ENCODE assay signal across 8 mouse cellular contexts in the genomic region with DNA sequence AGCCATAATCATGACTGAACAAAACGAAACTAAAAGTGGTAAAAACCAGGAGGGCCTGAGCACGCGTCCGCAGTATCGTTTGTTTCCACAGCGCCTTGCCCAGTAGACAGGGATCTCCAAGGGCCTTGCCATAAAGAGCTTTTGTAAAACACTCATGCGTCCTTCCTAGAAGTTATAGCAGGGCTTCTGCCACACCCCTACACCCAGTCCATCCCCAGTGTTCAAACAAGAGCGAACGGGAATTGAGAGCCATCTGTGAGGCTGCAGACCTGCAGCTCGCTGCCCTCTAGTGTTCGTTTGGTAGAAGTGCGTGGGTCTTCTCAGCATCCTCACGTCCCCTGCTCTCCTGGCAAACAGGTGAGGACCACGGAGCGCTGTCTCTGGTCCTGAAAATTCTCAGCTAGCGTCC. TPM values are rescaled to one million over a fixed set of nuclear protein-coding genes. Genes with fewer than 3 reads are reported as not detected.
A peak's percentile ranks its signal among the peaks of the same experiment; 100 is the strongest.
DNase-seq lines count a peak whose midpoint lies in the region; ATAC-seq and TF ChIP-seq lines count a peak whose summit lies in the region.

No protein-coding gene starts in this region.

- no peak overlapping the region for H3K27ac ChIP-seq in embryonic facial prominence, embryonic 12.5 days
- no peak overlapping the region for H3K27ac ChIP-seq in heart, embryonic 14.5 days (replicated peaks in 1 of 2; ENCODE audit: control insufficient read depth in 1 of 2, insufficient read depth in 1 of 2, low read depth in 2 of 2, low read length in 2 of 2)
- H3K27ac ChIP-seq in kidney, postnatal 0 days = no peak overlapping the region
- no peak overlapping the region for H3K27ac ChIP-seq in lung, embryonic 16.5 days (ENCODE audit: low read length)
- no peak overlapping the region for H3K27ac ChIP-seq in olfactory bulb, adult 2 months (ENCODE audit: insufficient read depth, low read depth, low read length)

- peak; percentile 91 for TF ChIP-seq CTCF in kidney, postnatal 0 days (IDR thresholded peaks at IDR 0.05; ENCODE audit: low read depth)
- peak; percentile 92 for TF ChIP-seq CTCF in olfactory bulb, adult 2 months (IDR thresholded peaks at IDR 0.05; ENCODE audit: insufficient read depth, low read depth, low read length)

- 0 out of 2 replicates have a peak overlapping the region, but pooled peaks have one; percentile 14 for H3K4me3 ChIP-seq in embryonic facial prominence, embryonic 12.5 days
- H3K4me3 ChIP-seq in heart, embryonic 14.5 days (ENCODE audit: control insufficient read depth in 1 of 2, insufficient read depth in 1 of 2, low read depth in 1 of 2, low read length in 2 of 2) = peak overlapping the region; percentile 27 to 33
- H3K4me3 ChIP-seq in kidney, postnatal 0 days (replicated peaks; ENCODE audit: low read depth, low read length) = peak overlapping the region; percentile 26
- H3K4me3 ChIP-seq in lung, embryonic 16.5 days (ENCODE audit: low read length) = peak overlapping the region; percentile 52
- H3K4me3 ChIP-seq in olfactory bulb, adult 2 months (ENCODE audit: insufficient read depth, low read depth, low read length) = peak overlapping the region; percentile 61

- peak; percentile 98 for DNase-seq in ES-CJ7 (ENCODE audit: low read depth, low spot score)
- peak; percentile 68 for DNase-seq in adrenal gland, postnatal 14 days
- peak; percentile 92 for DNase-seq in kidney, postnatal 0 days (ENCODE audit: low spot score)
- DNase-seq in thymus, postnatal 4 days = peak; percentile 71

- H3K27me3 ChIP-seq in embryonic facial prominence, embryonic 12.5 days = no peaks in the 10 kb centered on the region
- no peaks in the 10 kb centered on the region for H3K27me3 ChIP-seq in heart, embryonic 14.5 days (ENCODE audit: control insufficient read depth, insufficient read depth, low read length)
- H3K27me3 ChIP-seq in kidney, postnatal 0 days (ENCODE audit: insufficient read depth, low read length) = no peaks in the 10 kb centered on the region
- no peaks in the 10 kb centered on the region; the same call in 1 of the 2 replicates for H3K27me3 ChIP-seq in lung, embryonic 16.5 days (ENCODE audit: control insufficient read depth, insufficient read depth, low read depth, low read length)

- H3K36me3 ChIP-seq in embryonic facial prominence, embryonic 12.5 days = no peaks in the 10 kb centered on the region
- no peaks in the 10 kb centered on the region for H3K36me3 ChIP-seq in heart, embryonic 14.5 days (ENCODE audit: control insufficient read depth, insufficient read depth, low read length)
- H3K36me3 ChIP-seq in kidney, postnatal 0 days (ENCODE audit: insufficient read depth, low read length) = no peaks in the 10 kb centered on the region
- no peaks in the 10 kb centered on the region for H3K36me3 ChIP-seq in lung, embryonic 16.5 days (ENCODE audit: control insufficient read depth, insufficient read depth, low read length)

- H3K9me3 ChIP-seq in embryonic facial prominence, embryonic 12.5 days = no peaks in the 10 kb centered on the region
- no peaks in the 10 kb centered on the region for H3K9me3 ChIP-seq in heart, embryonic 14.5 days (ENCODE audit: control insufficient read depth, low read length)
- no peaks in the 10 kb centered on the region for H3K9me3 ChIP-seq in kidney, postnatal 0 days (replicated peaks; ENCODE audit: low read length)
- no peaks in the 10 kb centered on the region for H3K9me3 ChIP-seq in lung, embryonic 16.5 days (ENCODE audit: control insufficient read depth, low read length)

- ATAC-seq in embryonic facial prominence, embryonic 12.5 days (ENCODE audit: insufficient number of reproducible peaks, insufficient read depth, low FRiP score, low TSS enrichment) = 0 out of 2 replicates have a peak, but pooled peaks have one; percentile 56
- ATAC-seq in heart, embryonic 14.5 days (ENCODE audit: insufficient number of reproducible peaks, insufficient read depth, low FRiP score, low read depth) = no peak
- peak; percentile 53; the same call in 1 of the 2 replicates for ATAC-seq in kidney, postnatal 0 days (replicated peaks; ENCODE audit: low FRiP score, low read depth)
- peak; percentile 81 for ATAC-seq in lung, embryonic 16.5 days (ENCODE audit: low read depth)

- H3K4me2 ChIP-seq in embryonic facial prominence, embryonic 12.5 days (replicated peaks) = peak overlapping the region; percentile 40
- H3K4me2 ChIP-seq in heart, embryonic 14.5 days (ENCODE audit: low read length) = peak overlapping the region; percentile 56
- H3K4me2 ChIP-seq in kidney, postnatal 0 days (ENCODE audit: low read length) = peak overlapping the region; percentile 39
- peak overlapping the region; percentile 65 for H3K4me2 ChIP-seq in lung, embryonic 16.5 days (ENCODE audit: low read depth, low read length)

- TF ChIP-seq POLR2A in olfactory bulb, adult 2 months (IDR thresholded peaks at IDR 0.05; ENCODE audit: insufficient read depth, low read depth, low read length) = no peak

- no peak overlapping the region for H3K9ac ChIP-seq in embryonic facial prominence, embryonic 12.5 days
- no peak overlapping the region for H3K9ac ChIP-seq in heart, embryonic 14.5 days (ENCODE audit: low read length)
- peak overlapping the region; percentile 28; the same call in 1 of the 2 replicates for H3K9ac ChIP-seq in kidney, postnatal 0 days (ENCODE audit: low read depth, low read length)
- H3K9ac ChIP-seq in lung, embryonic 16.5 days (ENCODE audit: low read length) = peak overlapping the region; percentile 55; the same call in 1 of the 2 replicates

- 30% methylated on average over 16 of the region's 16 CpGs for WGBS in embryonic facial prominence, embryonic 12.5 days
- WGBS in heart, embryonic 14.5 days = 24% methylated on average over 16 of the region's 16 CpGs
- 25% methylated on average over 16 of the region's 16 CpGs for WGBS in kidney, postnatal 0 days
- 21% methylated on average over 16 of the region's 16 CpGs for WGBS in lung, embryonic 16.5 days
- WGBS in olfactory bulb, adult 2 months = 15% methylated on average over 16 of the region's 16 CpGs

- H3K4me1 ChIP-seq in embryonic facial prominence, embryonic 12.5 days = no peaks in the 10 kb centered on the region
- H3K4me1 ChIP-seq in heart, embryonic 14.5 days (ENCODE audit: control insufficient read depth in 2 of 2, insufficient read depth in 2 of 2, low read length in 2 of 2) = no peaks in the 10 kb centered on the region
- no peaks in the 10 kb centered on the region for H3K4me1 ChIP-seq in kidney, postnatal 0 days (replicated peaks; ENCODE audit: insufficient read depth, low read length)
- H3K4me1 ChIP-seq in lung, embryonic 16.5 days (replicated peaks; ENCODE audit: control insufficient read depth, insufficient read depth, low read length) = no peaks in the 10 kb centered on the region; the same call in 1 of the 2 replicates
- no peaks in the 10 kb centered on the region; the same call in 1 of the 2 replicates for H3K4me1 ChIP-seq in olfactory bulb, adult 2 months (ENCODE audit: control insufficient read depth, insufficient read depth, low read length)

RNA-seq across cellular contexts. Expression of a gene that starts 10.2 kb away (rescaled TPM):
- 40.7 and 41.9 TPM in 2 replicates for total RNA-seq in adrenal gland, postnatal 14 days (2021)
- 31.5 and 31.9 TPM in 2 replicates for polyA plus RNA-seq in embryonic facial prominence, embryonic 12.5 days (2016; fragmentation: Nextera tagmentation; extraction: Ambion mirVana)
- 22.4 and 26.1 TPM in 2 replicates for polyA plus RNA-seq in heart, embryonic 14.5 days (2014; fragmentation: Nextera tagmentation; extraction: Ambion mirVana)
- polyA plus RNA-seq in kidney, postnatal 0 days (2015; fragmentation: Nextera tagmentation; extraction: Ambion mirVana) = 34.8 and 35.3 TPM in 2 replicates
- 35.0 and 38.4 TPM in 2 replicates for polyA plus RNA-seq in lung, embryonic 16.5 days (2015; fragmentation: Nextera tagmentation; extraction: Ambion mirVana)
- polyA plus RNA-seq in olfactory bulb, adult 2 months (2012; ENCODE audit: insufficient read depth, insufficient read length, low replicate concordance, missing spikeins) = not detected in 2 replicates

RNA-seq across cellular contexts. Expression of a gene that starts 12.9 kb away (rescaled TPM):
- total RNA-seq in adrenal gland, postnatal 14 days (2021) = 11.7 and 12.7 TPM in 2 replicates
- 11.6 and 12.0 TPM in 2 replicates for polyA plus RNA-seq in embryonic facial prominence, embryonic 12.5 days (2016; fragmentation: Nextera tagmentation; extraction: Ambion mirVana)
- polyA plus RNA-seq in heart, embryonic 14.5 days (2014; fragmentation: Nextera tagmentation; extraction: Ambion mirVana) = 3.2 and 3.9 TPM in 2 replicates
- 44.2 and 47.9 TPM in 2 replicates for polyA plus RNA-seq in kidney, postnatal 0 days (2015; fragmentation: Nextera tagmentation; extraction: Ambion mirVana)
- polyA plus RNA-seq in lung, embryonic 16.5 days (2015; fragmentation: Nextera tagmentation; extraction: Ambion mirVana) = 27.9 and 30.3 TPM in 2 replicates
- not detected in 2 replicates for polyA plus RNA-seq in olfactory bulb, adult 2 months (2012; ENCODE audit: insufficient read depth, insufficient read length, low replicate concordance, missing spikeins)

RNA-seq across cellular contexts. Expression of a gene that starts 25.1 kb away (rescaled TPM):
- total RNA-seq in adrenal gland, postnatal 14 days (2021) = 33.5 and 42.5 TPM in 2 replicates
- polyA plus RNA-seq in embryonic facial prominence, embryonic 12.5 days (2016; fragmentation: Nextera tagmentation; extraction: Ambion mirVana) = 82.8 and 83.2 TPM in 2 replicates
- 44.4 and 48.8 TPM in 2 replicates for polyA plus RNA-seq in heart, embryonic 14.5 days (2014; fragmentation: Nextera tagmentation; extraction: Ambion mirVana)
- 69.1 and 70.7 TPM in 2 replicates for polyA plus RNA-seq in kidney, postnatal 0 days (2015; fragmentation: Nextera tagmentation; extraction: Ambion mirVana)
- polyA plus RNA-seq in lung, embryonic 16.5 days (2015; fragmentation: Nextera tagmentation; extraction: Ambion mirVana) = 72.8 and 77.1 TPM in 2 replicates
- polyA plus RNA-seq in olfactory bulb, adult 2 months (2012; ENCODE audit: insufficient read depth, insufficient read length, low replicate concordance, missing spikeins) = not detected in 2 replicates

RNA-seq across cellular contexts. Expression of a gene that starts 39.4 kb away (rescaled TPM):
- total RNA-seq in adrenal gland, postnatal 14 days (2021) = 33.0 and 37.0 TPM in 2 replicates
- 62.0 and 62.1 TPM in 2 replicates for polyA plus RNA-seq in embryonic facial prominence, embryonic 12.5 days (2016; fragmentation: Nextera tagmentation; extraction: Ambion mirVana)
- polyA plus RNA-seq in heart, embryonic 14.5 days (2014; fragmentation: Nextera tagmentation; extraction: Ambion mirVana) = 30.8 and 32.9 TPM in 2 replicates
- 47.2 and 48.4 TPM in 2 replicates for polyA plus RNA-seq in kidney, postnatal 0 days (2015; fragmentation: Nextera tagmentation; extraction: Ambion mirVana)
- polyA plus RNA-seq in lung, embryonic 16.5 days (2015; fragmentation: Nextera tagmentation; extraction: Ambion mirVana) = 57.6 and 58.9 TPM in 2 replicates
- not detected in 2 replicates for polyA plus RNA-seq in olfactory bulb, adult 2 months (2012; ENCODE audit: insufficient read depth, insufficient read length, low replicate concordance, missing spikeins)

RNA-seq across cellular contexts. Expression of a gene that starts 39.5 kb away (rescaled TPM):
- 17.4 and 23.5 TPM in 2 replicates for total RNA-seq in adrenal gland, postnatal 14 days (2021)
- 24.5 and 25.3 TPM in 2 replicates for polyA plus RNA-seq in embryonic facial prominence, embryonic 12.5 days (2016; fragmentation: Nextera tagmentation; extraction: Ambion mirVana)
- polyA plus RNA-seq in heart, embryonic 14.5 days (2014; fragmentation: Nextera tagmentation; extraction: Ambion mirVana) = 34.4 and 35.6 TPM in 2 replicates
- 12.9 and 15.9 TPM in 2 replicates for polyA plus RNA-seq in kidney, postnatal 0 days (2015; fragmentation: Nextera tagmentation; extraction: Ambion mirVana)
- polyA plus RNA-seq in lung, embryonic 16.5 days (2015; fragmentation: Nextera tagmentation; extraction: Ambion mirVana) = 16.3 and 16.5 TPM in 2 replicates
- polyA plus RNA-seq in olfactory bulb, adult 2 months (2012; ENCODE audit: insufficient read depth, insufficient read length, low replicate concordance, missing spikeins) = not detected in 2 replicates

Comparison
In these comparisons a context has a peak if more than half of its experiments do, and no peak if none do; other contexts are left out.
1. H3K9ac ChIP-seq: peak in kidney, postnatal 0 days (single experiment) and lung, embryonic 16.5 days (single experiment); none in embryonic facial prominence, embryonic 12.5 days (single experiment) and heart, embryonic 14.5 days (single experiment).
2. Peak in every context shown above with its lines, with median percentiles within 50 percentile points of each other: DNase-seq, H3K4me2 ChIP-seq and H3K4me3 ChIP-seq.